Mouse (Mus musculus): ENCODE measurements around the gene Tmem130. TPM values are rescaled to one million over a fixed set of nuclear protein-coding genes. Genes with fewer than 3 reads are reported as not detected.

Tmem130 gene
- not detected in 2 replicates for polyA plus RNA-seq (2012; ENCODE audit: insufficient read depth, insufficient read length, missing spikeins)

DNA sequence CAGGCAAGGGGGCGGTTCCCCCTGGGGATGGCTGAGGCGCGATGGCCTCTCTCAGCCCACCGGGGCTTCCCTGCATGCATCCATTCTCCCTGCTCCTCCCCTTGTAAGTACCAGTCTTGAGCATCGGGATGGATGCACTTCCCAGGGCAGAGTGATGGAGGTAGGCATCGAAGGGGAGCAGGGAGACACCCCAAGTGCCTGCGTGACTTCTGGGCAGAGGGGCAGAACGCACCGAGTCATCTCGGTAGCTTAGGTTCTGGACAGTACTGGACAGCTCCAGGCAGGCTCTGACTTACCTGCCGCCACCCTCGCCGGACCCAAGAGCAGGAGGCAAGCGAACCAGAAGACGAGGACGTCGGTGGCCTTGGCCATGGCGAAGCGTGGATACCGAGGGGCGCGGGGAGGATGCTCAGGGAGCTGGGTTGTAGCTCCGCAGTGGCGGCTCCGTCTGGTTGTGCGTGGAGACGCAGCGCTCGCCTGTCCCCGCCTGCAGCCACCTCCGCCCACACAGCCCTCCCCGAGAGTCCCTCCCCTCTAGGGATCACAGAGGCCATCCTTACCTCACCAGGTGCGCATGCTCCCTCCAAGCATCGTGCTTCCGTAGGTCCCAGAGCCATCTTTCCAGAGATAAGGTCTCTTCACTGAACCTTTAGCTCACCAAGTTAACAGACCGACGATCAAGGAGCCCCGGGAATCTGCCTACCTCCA lies at the start of gene Tmem130:
Gene Tmem130, minus strand, starts transcription at position 658 of the 708 bp plus-strand sequence.
- no peaks in the 10 kb centered on the region for H3K4me1 ChIP-seq (ENCODE audit: control insufficient read depth, insufficient read depth, low read length)
- no peak for TF ChIP-seq CTCF (IDR thresholded peaks at IDR 0.05; ENCODE audit: low read depth, low read length)
- TF ChIP-seq POLR2A (IDR thresholded peaks at IDR 0.05; ENCODE audit: borderline replicate concordance, low read depth, low read length) = no peak
- no peak within 1 kb of the TSS for H3K27ac ChIP-seq (ENCODE audit: insufficient read depth, low read depth, low read length)
- H3K4me3 ChIP-seq (ENCODE audit: insufficient read depth, low read length) = no peak within 1 kb of the TSS

- Histone ChIP-seq H3K27ac (ENCODE audit: insufficient read depth, low read depth, low read length) (no peak overlapping the region), H3K4me3 (ENCODE audit: insufficient read depth, low read length) (no peak overlapping the region), H3K4me1 (ENCODE audit: control insufficient read depth, insufficient read depth, low read length) (no peaks in the 10 kb centered on the region)
- TF ChIP-seq CTCF (IDR thresholded peaks at IDR 0.05; ENCODE audit: low read depth, low read length) (no peak), POLR2A (IDR thresholded peaks at IDR 0.05; ENCODE audit: borderline replicate concordance, low read depth, low read length) (no peak)
Observed at GRCm38 (mm10) chr5:144806931-144807330, 45.3 kb upstream of the Tmem130 start.

- Histone ChIP-seq H3K4me3 (ENCODE audit: insufficient read depth, low read length) (no peak overlapping the region), H3K4me1 (ENCODE audit: control insufficient read depth, insufficient read depth, low read length) (no peaks in the 10 kb centered on the region), H3K27ac (ENCODE audit: insufficient read depth, low read depth, low read length) (no peak overlapping the region)
- TF ChIP-seq POLR2A (IDR thresholded peaks at IDR 0.05; ENCODE audit: borderline replicate concordance, low read depth, low read length) (no peak), CTCF (IDR thresholded peaks at IDR 0.05; ENCODE audit: low read depth, low read length) (no peak)
Observed at GRCm38 (mm10) chr5:144804181-144804580, 42.6 kb upstream of the Tmem130 start.

DNA sequence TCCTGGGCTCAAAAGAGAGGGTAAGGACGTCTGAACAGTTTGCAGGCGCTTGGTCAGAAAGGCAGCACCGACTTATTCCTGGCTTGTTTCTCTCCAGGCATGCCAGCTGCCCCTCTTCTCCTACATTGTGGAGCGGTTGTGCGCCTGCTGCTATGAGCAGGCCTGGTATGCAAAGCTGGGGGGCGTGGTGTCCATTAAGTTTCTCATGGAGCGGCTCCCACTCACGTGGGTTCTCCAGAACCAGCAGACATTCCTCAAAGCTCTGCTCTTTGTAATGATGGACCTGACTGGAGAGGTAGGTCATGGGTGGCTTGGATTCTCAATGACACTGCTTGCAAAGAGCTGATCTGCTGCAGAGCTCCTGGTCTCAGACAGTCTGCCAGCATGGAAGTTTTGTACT lies 41.4 kb upstream of the Tmem130 start:
- TF ChIP-seq CTCF (IDR thresholded peaks at IDR 0.05; ENCODE audit: low read depth, low read length) = no peak
- TF ChIP-seq POLR2A (IDR thresholded peaks at IDR 0.05; ENCODE audit: borderline replicate concordance, low read depth, low read length) = no peak
- no peak overlapping the region for H3K4me3 ChIP-seq (ENCODE audit: insufficient read depth, low read length)
- no peak overlapping the region for H3K27ac ChIP-seq (ENCODE audit: insufficient read depth, low read depth, low read length)
- H3K4me1 ChIP-seq (ENCODE audit: control insufficient read depth, insufficient read depth, low read length) = no peaks in the 10 kb centered on the region

- H3K4me1 ChIP-seq (ENCODE audit: control insufficient read depth, insufficient read depth, low read length) = no peaks in the 10 kb centered on the region
- TF ChIP-seq CTCF (IDR thresholded peaks at IDR 0.05; ENCODE audit: low read depth, low read length) (no peak), POLR2A (IDR thresholded peaks at IDR 0.05; ENCODE audit: borderline replicate concordance, low read depth, low read length) (no peak)
- no peak overlapping the region for H3K27ac ChIP-seq (ENCODE audit: insufficient read depth, low read depth, low read length)
- H3K4me3 ChIP-seq (ENCODE audit: insufficient read depth, low read length) = no peak overlapping the region
Observed at GRCm38 (mm10) chr5:144797116-144797515, 35.5 kb upstream of the Tmem130 start.

DNA sequence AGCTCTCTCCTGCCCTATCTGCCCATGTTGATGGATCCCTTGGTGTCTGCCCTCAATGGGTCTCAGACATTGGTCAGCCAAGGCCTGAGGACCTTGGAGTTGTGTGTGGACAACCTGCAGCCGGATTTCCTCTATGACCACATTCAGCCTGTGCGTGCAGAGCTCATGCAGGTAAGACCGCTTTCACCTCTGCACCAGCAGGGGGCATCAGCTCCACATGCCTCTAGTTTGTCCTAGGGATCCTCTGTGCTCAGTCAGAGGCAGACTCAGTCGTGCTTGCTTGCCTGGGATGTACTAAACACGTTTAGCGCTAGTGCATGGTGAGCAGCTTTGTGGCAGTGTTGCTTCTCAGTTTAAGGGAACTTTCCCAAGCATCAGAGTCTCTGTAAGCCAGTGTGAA lies 33.1 kb upstream of the Tmem130 start:
- TF ChIP-seq POLR2A (IDR thresholded peaks at IDR 0.05; ENCODE audit: borderline replicate concordance, low read depth, low read length) = no peak
- TF ChIP-seq CTCF (IDR thresholded peaks at IDR 0.05; ENCODE audit: low read depth, low read length) = no peak; the same call in 1 of the 2 replicates
- Histone ChIP-seq H3K4me1 (ENCODE audit: control insufficient read depth, insufficient read depth, low read length) (no peaks in the 10 kb centered on the region), H3K27ac (ENCODE audit: insufficient read depth, low read depth, low read length) (no peak overlapping the region), H3K4me3 (ENCODE audit: insufficient read depth, low read length) (no peak overlapping the region)

- TF ChIP-seq POLR2A (IDR thresholded peaks at IDR 0.05; ENCODE audit: borderline replicate concordance, low read depth, low read length) (no peak), CTCF (IDR thresholded peaks at IDR 0.05; ENCODE audit: low read depth, low read length) (no peak)
- no peak overlapping the region for H3K4me3 ChIP-seq (ENCODE audit: insufficient read depth, low read length)
Observed at GRCm38 (mm10) chr5:144793374-144793773, 31.8 kb upstream of the Tmem130 start.

DNA sequence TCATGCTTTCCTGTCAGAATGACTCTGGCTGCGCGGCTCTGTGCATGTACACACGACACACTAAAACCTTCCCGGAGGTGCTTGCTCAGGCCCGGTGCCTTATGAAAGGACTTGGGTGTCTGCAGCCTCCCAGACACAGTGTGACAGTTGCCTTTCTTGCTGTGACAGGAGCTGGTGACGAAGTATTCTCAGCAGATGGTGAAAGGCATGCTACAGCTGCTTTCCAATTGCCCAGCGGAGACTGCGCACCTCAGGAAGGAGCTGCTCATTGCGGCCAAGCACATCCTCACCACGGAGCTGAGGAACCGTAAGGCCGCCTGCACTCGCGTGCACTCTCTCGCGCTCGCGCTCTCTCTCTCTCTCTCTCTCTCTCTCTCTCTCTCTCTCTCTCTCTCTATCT lies 24.8 kb upstream of the Tmem130 start:
- H3K4me3 ChIP-seq (ENCODE audit: insufficient read depth, low read length) = no peak overlapping the region

More at GRCm38 (mm10) chr5:144793374-144793773, 31.8 kb upstream of the Tmem130 start:
- no peak overlapping the region for H3K27ac ChIP-seq (ENCODE audit: insufficient read depth, low read depth, low read length)
- H3K4me1 ChIP-seq (ENCODE audit: control insufficient read depth, insufficient read depth, low read length) = no peaks in the 10 kb centered on the region

DNA sequence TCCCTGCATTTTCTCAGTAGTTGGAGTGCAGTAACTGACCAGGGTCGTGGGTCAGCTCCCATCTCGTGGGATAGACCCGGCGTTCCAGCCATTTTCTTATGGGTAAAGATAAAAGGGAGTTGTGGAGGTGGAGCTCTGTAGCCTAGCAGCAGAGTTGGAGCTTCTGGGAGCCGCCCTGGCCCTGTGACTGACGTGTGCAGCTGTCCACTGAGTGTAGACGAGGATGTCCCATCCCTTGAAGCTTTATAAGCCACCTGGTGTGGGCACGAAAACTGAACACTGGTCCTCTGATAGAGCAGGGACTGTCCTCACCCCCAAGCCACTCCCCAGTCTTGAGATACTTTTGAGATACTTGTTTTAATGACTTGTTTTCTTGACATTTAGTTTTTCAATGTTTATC lies 19.0 kb upstream of the Tmem130 start:
- no peak for TF ChIP-seq POLR2A (IDR thresholded peaks at IDR 0.05; ENCODE audit: borderline replicate concordance, low read depth, low read length)
- no peak for TF ChIP-seq CTCF (IDR thresholded peaks at IDR 0.05; ENCODE audit: low read depth, low read length)
- H3K27ac ChIP-seq (ENCODE audit: insufficient read depth, low read depth, low read length) = no peak overlapping the region

More for the DNA sequence above, 24.8 kb upstream of the Tmem130 start:
- Histone ChIP-seq H3K27ac (ENCODE audit: insufficient read depth, low read depth, low read length) (no peak overlapping the region), H3K4me1 (ENCODE audit: control insufficient read depth, insufficient read depth, low read length) (no peaks in the 10 kb centered on the region)
- TF ChIP-seq CTCF (IDR thresholded peaks at IDR 0.05; ENCODE audit: low read depth, low read length) (no peak), POLR2A (IDR thresholded peaks at IDR 0.05; ENCODE audit: borderline replicate concordance, low read depth, low read length) (no peak)

DNA sequence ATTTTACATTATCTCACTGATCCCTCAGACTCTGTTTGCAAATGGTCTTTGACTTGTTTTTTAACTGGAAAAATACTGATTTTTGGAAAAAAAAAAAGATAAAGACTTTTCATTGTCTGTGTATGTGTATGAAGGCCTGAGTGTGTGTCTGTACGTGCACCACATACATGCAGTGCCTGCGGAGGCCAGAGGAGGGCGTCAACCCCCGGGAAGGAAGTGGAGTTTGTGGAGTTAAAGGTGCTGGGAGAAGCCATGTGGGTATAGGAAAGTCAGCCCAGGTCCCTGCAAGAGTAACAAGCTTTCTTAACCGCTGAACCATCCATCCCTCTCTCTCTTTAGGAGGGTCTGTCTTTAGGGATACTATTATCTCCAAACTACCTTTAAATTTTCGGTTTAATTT lies 11.6 kb upstream of the Tmem130 start:
- Histone ChIP-seq H3K27ac (ENCODE audit: insufficient read depth, low read depth, low read length) (no peak overlapping the region), H3K4me1 (ENCODE audit: control insufficient read depth, insufficient read depth, low read length) (peaks cover 25% of the 10 kb centered on the region), H3K4me3 (ENCODE audit: insufficient read depth, low read length) (no peak overlapping the region)
- TF ChIP-seq POLR2A (IDR thresholded peaks at IDR 0.05; ENCODE audit: borderline replicate concordance, low read depth, low read length) (no peak), CTCF (IDR thresholded peaks at IDR 0.05; ENCODE audit: low read depth, low read length) (no peak)

More for the DNA sequence above, 19.0 kb upstream of the Tmem130 start:
- no peak overlapping the region for H3K4me3 ChIP-seq (ENCODE audit: insufficient read depth, low read length)
- no peaks in the 10 kb centered on the region for H3K4me1 ChIP-seq (ENCODE audit: control insufficient read depth, insufficient read depth, low read length)

All from bone marrow macrophage, adult 2 months (primary cell).